Mouse (Mus musculus) layer of hippocampus, postnatal 10 days (tissue): Measurements from ENCODE around the gene Ubac2. TPM values are rescaled to one million over a fixed set of nuclear protein-coding genes. Genes with fewer than 3 reads are reported as not detected.

Experiments used
- DNase-seq, 2 experiments: peaks; one replicate each; pipeline ENCODE4 v3.0.0; 2021; ENCODE audit warnings: low spot score in 2 of 2
- total RNA-seq, 2 experiments: library from RNA; stranded (reverse); gene quantifications; 2 replicates each; pipeline ENCODE4 v1.2.3; 2021

Gene Ubac2
- total RNA-seq, 2 experiments from 2014 or later = 39.1 to 39.3 TPM

DNA sequence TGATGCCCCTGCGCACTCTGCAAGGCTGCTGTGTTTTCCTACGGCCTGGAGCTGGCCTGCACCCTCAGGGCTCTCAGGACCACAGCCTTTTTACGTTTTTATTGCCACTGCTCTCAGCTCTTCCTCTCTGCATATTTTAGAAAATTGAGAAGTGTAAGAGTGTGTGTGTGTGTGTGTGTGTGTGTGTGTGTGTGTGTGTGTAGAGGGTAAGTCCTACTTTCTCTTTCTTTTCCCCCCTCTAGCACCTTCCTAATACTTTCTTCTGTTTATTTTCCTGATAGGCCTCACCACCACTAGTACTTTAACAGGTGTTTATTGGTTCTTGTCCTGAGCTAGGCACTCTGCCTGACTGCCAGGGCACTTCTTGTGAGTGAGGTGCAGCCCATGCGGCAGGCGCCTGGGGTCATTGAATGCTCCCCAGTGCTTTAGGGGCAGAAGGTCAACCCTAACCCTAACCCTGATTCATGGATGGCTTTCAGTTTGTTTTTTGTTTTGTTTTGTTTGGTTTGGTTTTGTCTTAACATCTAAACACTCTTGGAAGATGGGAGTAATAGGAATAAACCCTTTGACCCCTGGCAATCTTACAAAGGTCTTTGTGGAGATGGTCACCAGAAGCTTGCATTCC lies 16.2 kb downstream of the Ubac2 start:
- no peak for DNase-seq

DNA sequence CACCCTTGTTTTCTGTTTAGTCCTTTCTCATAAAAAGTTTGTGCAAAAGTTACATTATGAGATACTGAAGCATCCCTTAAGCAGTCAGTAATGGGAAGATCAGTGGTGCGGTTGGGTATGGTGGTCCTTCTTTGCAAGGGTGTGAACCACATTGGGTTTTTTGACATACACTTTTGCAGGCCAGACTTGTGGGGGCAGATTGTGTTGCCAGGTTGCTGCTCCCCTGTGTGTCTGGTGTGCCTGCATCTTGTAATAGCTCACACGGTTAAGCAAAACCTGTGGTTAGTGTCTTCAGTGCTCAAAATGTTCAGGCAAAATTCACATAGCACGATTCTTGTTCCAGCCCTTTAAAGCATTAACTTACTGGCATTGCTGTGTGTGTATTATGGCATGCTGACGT lies 16.9 kb downstream of the Ubac2 start:
- no peak for DNase-seq

DNA sequence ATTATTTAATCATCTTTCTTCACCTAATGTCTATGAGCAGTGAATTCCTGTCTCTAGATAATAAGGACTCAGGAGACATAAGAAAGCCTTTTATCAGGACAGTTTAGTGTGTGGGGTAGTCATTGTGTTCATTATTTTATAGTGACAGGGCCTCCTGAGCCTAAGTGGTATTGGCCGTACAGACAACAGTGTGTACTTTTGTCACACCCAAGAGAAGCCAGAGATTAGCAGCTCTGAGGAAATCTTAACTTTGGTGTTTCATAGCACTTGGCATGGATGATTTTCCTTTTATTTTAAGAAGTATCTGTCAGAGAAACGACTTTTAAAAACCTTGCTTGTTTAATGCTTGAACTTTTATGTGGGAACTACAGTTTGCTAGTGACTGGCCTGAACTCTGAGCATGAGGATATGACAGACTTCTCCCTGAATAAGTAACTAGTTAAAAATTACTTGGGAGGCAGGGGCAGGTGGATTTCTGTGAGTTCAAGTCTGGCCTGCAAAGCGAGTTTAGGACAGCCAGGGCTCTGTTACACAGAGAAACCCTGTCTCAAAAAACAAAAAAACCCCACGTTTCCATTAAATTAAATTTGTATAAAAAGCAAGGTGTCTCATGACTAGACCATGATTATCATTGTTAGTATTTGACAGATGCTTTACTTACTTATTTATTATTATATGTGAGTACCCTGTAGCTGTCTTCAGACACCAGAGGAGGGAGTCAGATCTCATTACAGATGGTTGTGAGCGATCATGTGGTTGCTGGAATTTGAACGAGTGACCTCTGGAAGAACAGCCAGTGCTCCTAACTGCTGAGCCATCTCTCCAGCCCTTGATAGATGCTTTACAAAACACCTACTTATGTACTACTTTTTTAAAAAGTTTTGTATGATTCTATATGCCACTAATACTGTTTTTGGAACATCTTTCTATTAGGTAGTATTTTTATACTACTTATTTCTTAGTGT lies 18.0 kb downstream of the Ubac2 start:
- no peak for DNase-seq

DNA sequence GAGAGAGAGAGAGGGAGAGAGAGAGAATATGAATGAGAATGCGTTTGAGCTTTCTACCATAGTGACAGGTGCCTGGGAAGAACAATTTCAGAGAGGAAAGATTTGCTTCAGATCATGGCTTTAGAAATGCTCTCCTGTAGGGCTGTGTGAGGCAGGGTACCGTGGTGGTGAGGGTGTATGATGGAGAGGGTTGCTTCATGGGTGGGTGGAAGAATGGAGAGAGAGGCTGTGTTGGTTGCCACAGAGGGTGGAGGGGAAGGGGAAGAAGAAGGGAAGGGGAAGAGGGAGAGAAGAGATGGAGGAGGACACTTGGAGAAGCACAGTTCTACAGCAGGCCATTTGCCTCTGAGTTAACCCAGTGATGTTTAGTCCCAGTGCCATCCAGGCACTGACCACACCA lies 19.4 kb downstream of the Ubac2 start:
- no peak for DNase-seq

- no peak for DNase-seq
Measured at GRCm38 (mm10) chr14:121898509-121898908, 20.1 kb downstream of the Ubac2 start.

DNA sequence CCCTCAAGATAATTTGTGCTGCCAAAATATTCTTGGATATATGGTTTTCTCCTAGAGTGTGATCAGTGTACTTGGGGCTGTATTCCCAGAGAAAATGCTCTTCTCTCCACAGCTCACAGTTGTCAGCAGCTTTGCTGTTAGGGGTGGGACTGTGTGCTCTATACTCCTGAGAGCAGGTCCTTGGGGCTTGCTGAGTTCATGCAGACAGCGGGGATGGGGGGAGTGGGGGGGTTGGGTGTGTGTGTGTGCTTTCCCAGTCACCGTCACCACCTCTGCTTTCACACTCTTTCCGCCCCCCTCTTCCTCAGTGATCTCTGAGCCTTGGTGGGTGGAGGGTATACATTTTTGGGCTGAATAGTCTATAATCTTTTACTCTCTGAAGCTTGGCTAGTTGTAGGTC lies 20.7 kb downstream of the Ubac2 start:
- DNase-seq = no peak

DNA sequence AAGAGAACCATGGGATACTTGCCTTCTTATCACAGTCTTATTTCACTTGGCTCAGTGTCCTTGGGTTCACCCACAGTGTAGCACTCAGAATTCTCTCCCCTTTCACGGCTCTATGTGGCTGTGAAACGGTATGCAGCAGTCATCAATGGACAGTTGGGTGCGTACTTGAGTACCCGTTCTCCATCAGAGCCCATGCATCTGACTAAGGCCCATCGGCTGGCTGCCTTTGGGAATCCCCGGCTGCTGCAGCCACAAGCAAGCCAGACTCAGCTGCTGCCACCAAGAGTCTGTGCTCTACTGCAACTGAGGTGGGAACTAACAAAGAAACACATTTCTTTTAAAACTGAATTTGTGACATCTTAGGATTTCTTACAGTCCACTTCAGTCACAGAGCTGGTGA lies 23.1 kb downstream of the Ubac2 start:
- no peak for DNase-seq

- DNase-seq = no peak
Measured at GRCm38 (mm10) chr14:121903381-121903876, 25.0 kb downstream of the Ubac2 start.

DNA sequence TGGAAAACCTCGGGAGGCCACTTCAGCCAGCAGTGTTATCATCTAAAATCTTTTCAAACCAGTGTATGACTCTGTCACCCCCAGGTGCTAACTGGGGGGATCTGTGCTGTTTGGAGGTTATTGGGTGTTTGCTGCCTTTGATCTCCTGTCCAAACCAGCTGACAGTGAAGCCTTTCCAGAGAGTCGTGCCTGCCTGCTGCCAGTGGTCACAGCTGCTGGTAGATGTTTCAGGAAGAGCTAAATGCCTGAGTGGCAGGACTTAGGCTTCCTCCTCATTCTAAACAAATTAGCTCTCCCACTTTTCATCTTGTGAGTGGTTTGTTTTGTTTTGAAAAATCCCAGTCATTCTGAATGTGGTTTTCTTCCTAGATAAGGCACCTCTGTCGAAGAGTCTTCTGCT lies 26.3 kb downstream of the Ubac2 start:
- DNase-seq = no peak

DNA sequence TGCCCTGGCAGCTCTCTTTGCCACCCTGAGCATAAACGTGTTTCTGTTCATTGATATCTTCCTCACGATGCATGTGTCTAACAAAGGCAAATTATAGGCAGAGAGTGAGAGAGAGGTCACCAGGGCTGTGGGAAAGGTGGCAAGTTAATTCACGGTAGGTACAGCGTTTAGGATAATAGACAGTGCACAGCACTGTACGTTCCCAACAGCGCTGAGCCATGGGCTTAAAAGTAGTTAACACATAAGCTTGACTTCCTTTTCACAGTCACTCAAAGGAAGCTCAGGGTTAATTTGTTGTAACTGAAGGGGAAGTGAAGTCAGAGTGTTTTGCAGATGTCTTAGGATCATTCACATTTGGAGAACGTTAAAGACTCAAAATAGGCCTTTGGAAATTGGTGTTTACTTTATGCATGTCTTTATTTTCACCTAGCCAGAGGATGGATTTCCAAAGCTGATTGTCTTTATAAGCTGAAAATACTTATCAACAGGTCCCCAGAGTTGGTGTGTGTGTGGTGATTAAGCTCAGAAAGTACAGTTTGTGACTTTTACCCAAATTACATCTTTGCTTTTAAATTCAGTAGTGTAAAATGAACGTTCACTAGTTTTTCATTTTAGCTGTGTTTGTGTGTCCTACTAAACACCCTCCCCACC lies 28.0 kb downstream of the Ubac2 start:
- DNase-seq = no peak

DNA sequence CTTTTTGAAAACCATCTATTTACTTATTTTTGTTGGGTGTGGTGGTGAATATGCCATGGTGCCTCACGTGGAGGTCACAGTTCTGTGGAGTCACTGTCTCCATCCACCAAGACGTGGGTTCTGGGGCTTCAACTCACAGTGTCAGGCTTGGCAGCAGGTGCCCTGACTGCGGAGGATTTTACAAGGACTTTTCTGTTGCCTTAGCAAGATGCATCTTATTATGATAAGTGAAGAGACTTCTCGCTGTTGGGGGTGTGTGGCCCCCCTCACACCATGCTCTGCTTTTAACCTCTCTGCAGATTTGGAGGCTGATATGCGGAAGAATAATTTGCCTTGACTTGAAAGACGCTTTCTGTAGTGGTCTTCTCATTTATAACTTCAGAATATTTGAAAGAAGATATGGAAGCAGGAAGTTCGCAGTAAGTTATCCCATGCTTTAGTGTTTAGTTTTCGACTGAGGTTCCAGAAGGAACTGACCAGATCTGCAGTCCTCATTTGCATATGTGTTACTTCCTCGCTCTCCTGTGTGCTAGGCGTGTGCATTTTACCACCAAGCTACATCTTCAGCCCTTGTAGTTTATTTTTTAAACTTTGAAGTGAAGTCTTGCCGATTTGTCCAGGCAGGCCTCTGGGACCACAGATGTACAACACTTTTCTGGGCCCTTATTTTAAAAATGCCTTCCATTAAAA lies 28.7 kb downstream of the Ubac2 start:
- DNase-seq = no peak

DNA sequence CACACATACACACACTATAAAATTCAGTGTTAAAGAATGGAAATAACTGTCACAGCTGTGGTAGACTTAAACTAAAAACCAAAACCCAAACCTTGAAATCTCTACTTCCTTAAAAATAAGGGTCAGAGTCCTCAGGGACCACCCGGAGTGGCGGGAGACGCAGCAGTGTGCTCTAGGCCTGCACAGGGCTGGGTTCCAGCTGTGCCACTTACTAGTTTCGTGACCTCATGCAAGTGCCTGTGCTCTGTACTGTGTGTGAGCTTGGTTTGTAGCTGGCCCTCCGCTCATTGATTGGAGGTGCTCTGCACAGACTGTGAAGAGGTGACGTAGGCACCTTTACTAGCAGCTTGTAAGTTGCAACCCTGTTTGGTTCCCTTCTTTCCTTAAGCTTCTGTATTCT lies 31.4 kb downstream of the Ubac2 start:
- DNase-seq = no peak

- no peak for DNase-seq
Measured at GRCm38 (mm10) chr14:121912501-121912900, 34.1 kb downstream of the Ubac2 start.

- DNase-seq = no peak
Measured at GRCm38 (mm10) chr14:121915143-121915542, 36.7 kb downstream of the Ubac2 start.

DNA sequence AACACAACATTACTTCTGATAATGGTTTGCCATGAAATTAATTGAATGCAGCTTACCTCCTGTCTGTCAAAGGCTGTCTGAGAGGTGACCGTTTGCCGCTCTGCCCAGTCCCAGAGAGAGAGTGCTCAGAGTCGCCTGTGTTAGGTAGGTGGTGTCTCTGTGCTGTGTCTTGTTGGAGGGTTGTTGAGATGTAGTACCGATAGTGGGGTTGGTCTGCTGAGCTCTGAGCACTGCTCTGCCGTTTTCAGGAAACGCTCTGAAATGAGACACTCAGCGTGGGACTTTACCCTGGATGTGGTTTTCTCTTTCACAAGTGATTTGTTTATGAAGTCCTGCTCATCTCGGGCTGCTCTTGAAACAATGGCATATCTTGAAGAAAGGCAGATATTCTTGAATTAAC lies 37.2 kb downstream of the Ubac2 start, which contains the start of gene Gpr18:
TSS of gene Gpr18 (minus strand) at position 161 of the 400 bp plus-strand sequence.
- DNase-seq = no peak

- DNase-seq = no peak
Measured at GRCm38 (mm10) chr14:121916311-121917094, 38.1 kb downstream of the Ubac2 start.

DNA sequence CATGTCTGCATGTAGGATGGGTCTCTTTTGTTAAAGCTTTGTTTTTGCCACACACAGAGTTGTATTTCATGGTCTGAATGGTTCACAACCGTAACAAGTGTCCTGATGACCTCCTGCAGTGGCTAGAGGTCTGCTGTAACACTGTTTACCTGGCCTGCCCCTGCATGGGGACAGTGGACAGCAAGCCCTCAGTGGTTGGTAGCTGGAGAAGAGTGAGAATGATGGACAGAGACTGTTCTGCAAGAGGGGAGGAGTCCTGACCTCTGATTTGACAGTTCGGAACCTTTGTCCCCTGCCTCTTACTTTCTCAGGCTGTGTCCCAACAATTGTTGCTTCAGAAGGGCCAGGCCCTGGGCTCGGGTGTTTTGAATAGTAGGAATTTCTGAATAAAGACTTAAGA lies 39.8 kb downstream of the Ubac2 start:
- DNase-seq = no peak

DNA sequence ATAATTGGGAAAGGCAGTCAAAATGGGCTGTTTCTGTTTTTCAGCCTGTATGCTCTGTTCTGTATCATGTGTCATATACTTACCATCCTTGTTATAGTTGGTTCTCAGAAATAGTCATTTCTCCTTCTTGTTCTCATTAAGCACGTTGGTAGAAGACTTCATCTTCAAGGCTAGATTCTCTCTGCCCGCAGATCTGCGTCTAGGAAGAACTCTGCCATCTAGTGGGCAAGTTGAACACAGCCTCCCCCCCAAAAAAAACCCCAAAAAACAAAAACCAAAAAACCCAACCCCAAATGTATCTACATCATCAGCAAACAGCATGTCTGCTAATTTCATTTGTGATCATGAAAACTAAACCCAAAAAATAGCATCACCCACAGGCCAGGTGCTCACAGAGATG lies 41.3 kb downstream of the Ubac2 start:
- DNase-seq = no peak

GRCm38 (mm10) chr14:121920511-121921124 lies 42.2 kb downstream of the Ubac2 start:
- no peak for DNase-seq

DNA sequence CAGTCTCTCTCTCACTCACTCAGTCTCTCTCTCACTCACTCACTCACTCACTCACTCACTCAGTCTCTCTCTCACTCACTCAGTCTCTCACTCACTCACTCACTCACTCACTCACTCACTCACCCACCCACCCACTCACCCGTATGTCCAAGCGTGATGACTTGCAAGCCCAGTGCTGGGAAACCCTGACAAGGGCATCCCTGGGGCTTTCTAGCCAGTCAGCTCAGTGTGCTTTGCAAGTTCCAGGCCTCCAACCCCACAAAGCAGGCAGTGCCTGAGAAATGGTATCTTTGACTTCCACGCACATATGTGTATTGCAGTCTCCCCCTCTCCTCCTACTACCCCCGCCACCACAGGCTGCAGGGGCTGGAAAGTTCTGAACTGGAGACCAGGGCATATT lies 43.6 kb downstream of the Ubac2 start:
- DNase-seq = no peak
